In genomic region chr15:5143361-5144020, GRCm38 (mm10) we compare ENCODE assay signal across 8 mouse cellular contexts. TPM values are rescaled to one million over a fixed set of nuclear protein-coding genes. Genes with fewer than 3 reads are reported as not detected.
DNase-seq lines count a peak whose midpoint lies in the region; ATAC-seq and TF ChIP-seq lines count a peak whose summit lies in the region.

Prkaa1 (plus strand) TSS chr15:5143861.

- DNase-seq in midbrain, postnatal 0 days (ENCODE audit: low spot score): peak; percentile 75
- peak; percentile 81 for DNase-seq in splenic B cell, adult 2 months (ENCODE audit: low read depth, low spot score)

- peak within 1 kb of the TSS; percentile 83 for H3K4me2 ChIP-seq in heart, embryonic 11.5 days
- peak within 1 kb of the TSS; percentile 73 for H3K4me2 ChIP-seq in kidney, embryonic 15.5 days
- H3K4me2 ChIP-seq in limb, embryonic 15.5 days: peak within 1 kb of the TSS; percentile 62
- peak within 1 kb of the TSS; percentile 76 for H3K4me2 ChIP-seq in midbrain, postnatal 0 days (ENCODE audit: low read depth, low read length, poor library complexity, severe bottlenecking)

- peak within 1 kb of the TSS; percentile 98 for H3K4me3 ChIP-seq in C2C12 (ENCODE audit: insufficient read depth, poor library complexity, severe bottlenecking)
- peak within 1 kb of the TSS; percentile 94 for H3K4me3 ChIP-seq in bone marrow, adult 2 months (replicated peaks; ENCODE audit: control insufficient read depth, low read depth, low read length)
- peak within 1 kb of the TSS; percentile 92 for H3K4me3 ChIP-seq in heart, embryonic 11.5 days (ENCODE audit: low read depth, low read length)
- peak within 1 kb of the TSS; percentile 91 for H3K4me3 ChIP-seq in kidney, embryonic 15.5 days (replicated peaks)
- peak within 1 kb of the TSS; percentile 83 for H3K4me3 ChIP-seq in limb, embryonic 15.5 days
- H3K4me3 ChIP-seq in midbrain, postnatal 0 days (ENCODE audit: low read depth, low read length): peak within 1 kb of the TSS; percentile 61

- H3ac ChIP-seq in C2C12 (ENCODE audit: control insufficient read depth, insufficient read length, low read depth): peak within 1 kb of the TSS; percentile 77

- H3K4me1 ChIP-seq in bone marrow, adult 2 months (ENCODE audit: control insufficient read depth, insufficient read depth, low read length): peaks cover 3% of the 10 kb centered on the region; the same call in 1 of the 2 replicates
- peaks cover 8% of the 10 kb centered on the region for H3K4me1 ChIP-seq in heart, embryonic 11.5 days (ENCODE audit: control insufficient read depth, insufficient read depth, low read length)
- H3K4me1 ChIP-seq in kidney, embryonic 15.5 days: peaks cover 20% of the 10 kb centered on the region
- peaks cover 11% of the 10 kb centered on the region for H3K4me1 ChIP-seq in limb, embryonic 15.5 days
- peaks cover 6% of the 10 kb centered on the region for H3K4me1 ChIP-seq in midbrain, postnatal 0 days (ENCODE audit: insufficient read depth, low read length)

- ATAC-seq in erythroblast, adult 5-6 weeks (replicated peaks; ENCODE audit: low FRiP score, poor library complexity, severe bottlenecking): peak; percentile 50
- ATAC-seq in heart, embryonic 11.5 days (replicated peaks; ENCODE audit: insufficient number of reproducible peaks, low FRiP score, low TSS enrichment): peak; percentile 91
- ATAC-seq in kidney, embryonic 15.5 days (replicated peaks; ENCODE audit: low FRiP score): peak; percentile 92
- peak; percentile 92 for ATAC-seq in limb, embryonic 15.5 days (ENCODE audit: insufficient number of reproducible peaks, low FRiP score, low TSS enrichment, low read depth)
- ATAC-seq in midbrain, postnatal 0 days (ENCODE audit: low FRiP score): peak; percentile 93

- H3K36me3 ChIP-seq in C2C12 (ENCODE audit: control insufficient read depth, insufficient read depth): peaks cover 8% of the 10 kb centered on the region
- H3K36me3 ChIP-seq in heart, embryonic 11.5 days (ENCODE audit: control insufficient read depth, insufficient read depth, low read length): no peaks in the 10 kb centered on the region
- 0 out of 2 replicates have a peak, but pooled peaks cover 3% of the 10 kb centered on the region for H3K36me3 ChIP-seq in kidney, embryonic 15.5 days
- no peaks in the 10 kb centered on the region for H3K36me3 ChIP-seq in limb, embryonic 15.5 days
- H3K36me3 ChIP-seq in midbrain, postnatal 0 days (ENCODE audit: insufficient read depth, low read length): no peaks in the 10 kb centered on the region
- H3K36me3 ChIP-seq in splenic B cell, adult 2 months (ENCODE audit: control insufficient read depth, insufficient read depth, low read length, poor library complexity, severe bottlenecking): no peaks in the 10 kb centered on the region

- H3K27ac ChIP-seq in bone marrow, adult 2 months (ENCODE audit: control insufficient read depth, insufficient read depth, low read depth, low read length, poor library complexity): peak within 1 kb of the TSS; percentile 98
- H3K27ac ChIP-seq in heart, embryonic 11.5 days (ENCODE audit: low read depth, low read length): peak within 1 kb of the TSS; percentile 95
- H3K27ac ChIP-seq in kidney, embryonic 15.5 days: peak within 1 kb of the TSS; percentile 97
- peak within 1 kb of the TSS; percentile 92 for H3K27ac ChIP-seq in limb, embryonic 15.5 days
- peak within 1 kb of the TSS; percentile 86 for H3K27ac ChIP-seq in midbrain, postnatal 0 days (ENCODE audit: low read depth, low read length)

- peak; percentile 94 for TF ChIP-seq CTCF in C2C12 (IDR thresholded peaks at IDR 0.05; ENCODE audit: control insufficient read depth, insufficient read depth, insufficient read length)
- TF ChIP-seq CTCF in bone marrow, adult 2 months (IDR thresholded peaks at IDR 0.05; ENCODE audit: control insufficient read depth, insufficient read depth, low read length): peak; percentile 41; the same call in 1 of the 2 replicates
- peak; percentile 28; the same call in 1 of the 2 replicates for TF ChIP-seq CTCF in midbrain, postnatal 0 days (IDR thresholded peaks at IDR 0.05)

- H3K27me3 ChIP-seq in C2C12 (ENCODE audit: control insufficient read depth, insufficient read depth, insufficient read length): no peaks in the 10 kb centered on the region
- no peaks in the 10 kb centered on the region for H3K27me3 ChIP-seq in heart, embryonic 11.5 days (ENCODE audit: control insufficient read depth, insufficient read depth, low read length)
- no peaks in the 10 kb centered on the region for H3K27me3 ChIP-seq in kidney, embryonic 15.5 days
- H3K27me3 ChIP-seq in limb, embryonic 15.5 days: no peaks in the 10 kb centered on the region
- H3K27me3 ChIP-seq in midbrain, postnatal 0 days (ENCODE audit: insufficient read depth, low read length): no peaks in the 10 kb centered on the region
- no peaks in the 10 kb centered on the region for H3K27me3 ChIP-seq in splenic B cell, adult 2 months (ENCODE audit: control insufficient read depth, insufficient read depth, low read length, poor library complexity, severe bottlenecking)

- peaks cover 45% of the 10 kb centered on the region for H3K79me3 ChIP-seq in C2C12 (ENCODE audit: low read depth)

- no peaks in the 10 kb centered on the region for H3K9me3 ChIP-seq in heart, embryonic 11.5 days (replicated peaks; ENCODE audit: control insufficient read depth, low read length)
- H3K9me3 ChIP-seq in kidney, embryonic 15.5 days (replicated peaks): no peaks in the 10 kb centered on the region
- H3K9me3 ChIP-seq in limb, embryonic 15.5 days: no peaks in the 10 kb centered on the region
- no peaks in the 10 kb centered on the region for H3K9me3 ChIP-seq in midbrain, postnatal 0 days (ENCODE audit: low read length)

- peaks cover 49% of the 10 kb centered on the region for H3K79me2 ChIP-seq in C2C12 (ENCODE audit: control insufficient read depth, insufficient read depth)

- peak within 1 kb of the TSS; percentile 97 for H3K9ac ChIP-seq in heart, embryonic 11.5 days (ENCODE audit: low read depth, low read length)
- peak within 1 kb of the TSS; percentile 91 for H3K9ac ChIP-seq in kidney, embryonic 15.5 days
- peak within 1 kb of the TSS; percentile 75 for H3K9ac ChIP-seq in limb, embryonic 15.5 days
- H3K9ac ChIP-seq in midbrain, postnatal 0 days (replicated peaks; ENCODE audit: low read length, poor library complexity, severe bottlenecking): peak within 1 kb of the TSS; percentile 68

- peak; percentile 60; the same call in 1 of the 2 replicates for TF ChIP-seq POLR2A in bone marrow, adult 2 months (IDR thresholded peaks at IDR 0.05; ENCODE audit: borderline replicate concordance, control insufficient read depth, low read depth, low read length)

- under 1% methylated on average over 69 of the region's 80 CpGs for WGBS in bone marrow, adult 2 months
- WGBS in heart, embryonic 11.5 days (ENCODE audit: insufficient replicate concordance): under 1% methylated on average over 53 of the region's 80 CpGs
- 0% methylated on average over 63 of the region's 80 CpGs for WGBS in kidney, embryonic 15.5 days
- WGBS in limb, embryonic 15.5 days: under 1% methylated on average over 59 of the region's 80 CpGs
- WGBS in midbrain, postnatal 0 days: under 1% methylated on average over 58 of the region's 80 CpGs

TF ChIP-seq in C2C12, 6 proteins besides CTCF, POLR2A, EP300 and RAD21:
- TF ChIP-seq MYOD1 (IDR thresholded peaks at IDR 0.05; ENCODE audit: control insufficient read depth, insufficient read length, low read depth): no peak
- TF ChIP-seq MAX (IDR thresholded peaks at IDR 0.05): peak; percentile 42
TF ChIP-seq in C2C12: peak in this region for 1.

RNA-seq across cellular contexts. Expression of gene Prkaa1, which starts in this region (rescaled TPM):
- 21.3 TPM for polyA plus RNA-seq in C2C12 (2012; fragmentation: generic; extraction: Trizol)
- polyA plus RNA-seq in bone marrow, adult 2 months (2011; ENCODE audit: insufficient read depth, insufficient read length, low replicate concordance, missing spikeins): 6.0 and 9.1 TPM in 2 replicates
- 13.6 and 19.8 TPM in 2 replicates for total RNA-seq in erythroblast, adult 5-6 weeks (2015; ENCODE audit: low replicate concordance)
- 12.0 and 14.8 TPM in 2 replicates for total RNA-seq in erythroblast, adult 5-6 weeks (2017; ENCODE audit: low replicate concordance)
- 25.5 and 28.0 TPM in 2 replicates for polyA plus RNA-seq in heart, embryonic 11.5 days (2014; fragmentation: Nextera tagmentation; extraction: Ambion mirVana)
- polyA plus RNA-seq in kidney, embryonic 15.5 days (2015; fragmentation: Nextera tagmentation; extraction: Ambion mirVana): 22.6 and 23.7 TPM in 2 replicates
- polyA plus RNA-seq in limb, embryonic 15.5 days (2015; fragmentation: Nextera tagmentation; extraction: Ambion mirVana): 15.4 and 16.1 TPM in 2 replicates
- 17.2 and 17.5 TPM in 2 replicates for total RNA-seq in midbrain, postnatal 0 days (2014; rRNA removed)
- polyA plus RNA-seq in midbrain, postnatal 0 days (2015; fragmentation: Nextera tagmentation; extraction: Ambion mirVana): 9.5 and 10.6 TPM in 2 replicates

Comparison
In these comparisons a context has a peak if more than half of its experiments do, and no peak if none do; other contexts are left out.
1. Peak in every context shown above with its lines: DNase-seq, ATAC-seq, H3K4me3 ChIP-seq and H3K27ac ChIP-seq.
2. CTCF ChIP-seq: peak in every context shown above with its lines; median percentile 94 in C2C12; 41 in bone marrow, adult 2 months; 28 in midbrain, postnatal 0 days.